Mouse (Mus musculus) heart, embryonic 13.5 days (tissue): ENCODE data around the gene Vmn2r23. TPM values are rescaled to one million over a fixed set of nuclear protein-coding genes. Genes with fewer than 3 reads are reported as not detected.
"Not testable (repeated sequence)": the region's sequence is repeated elsewhere in the genome, so short reads cannot be mapped to it uniquely, and the experiment has no call there.

Experiments used
- ATAC-seq: fragments of 200-750 bp; cut with Nextera tagmentation; 2 replicates; pipeline ENCODE4 v1.8.0; 2017; ENCODE audit warnings: moderate TSS enrichment; ENCODE audit not compliant: insufficient number of reproducible peaks, low FRiP score, low TSS enrichment; ENCODE audit errors: extremely low read depth
- H3K27ac ChIP-seq: fragments of 300-500 bp; sonication (generic); replicated peaks from 2 replicates; pipeline ENCODE4 v1.5.1; 2015; ENCODE audit warnings: moderate library complexity, mild to moderate bottlenecking, inconsistent platforms
- H3K27me3 ChIP-seq: fragments of 300-500 bp; sonication (generic); replicated peaks from 2 replicates; pipeline ENCODE4 v1.6.1; 2015; ENCODE audit warnings: mild to moderate bottlenecking, inconsistent platforms
- H3K36me3 ChIP-seq: fragments of 300-500 bp; sonication (generic); 2 replicates; pipeline ENCODE4 v1.6.1; 2015; ENCODE audit warnings: mild to moderate bottlenecking, inconsistent platforms
- H3K4me1 ChIP-seq: fragments of 300-500 bp; sonication (generic); 2 replicates; pipeline ENCODE4 v1.6.1; 2015; ENCODE audit warnings: inconsistent platforms
- H3K4me2 ChIP-seq: fragments of 300-500 bp; sonication (generic); 2 replicates; pipeline ENCODE4 v1.6.1; 2015; ENCODE audit warnings: inconsistent platforms, mild to moderate bottlenecking, moderate library complexity
- H3K4me3 ChIP-seq: fragments of 300-500 bp; sonication (generic); 2 replicates; pipeline ENCODE4 v1.5.1; 2015; ENCODE audit warnings: moderate library complexity, mild to moderate bottlenecking, inconsistent platforms
- H3K9ac ChIP-seq: fragments of 300-500 bp; sonication (generic); 2 replicates; pipeline ENCODE4 v1.6.1; 2015; ENCODE audit warnings: inconsistent platforms, mild to moderate bottlenecking, moderate library complexity
- H3K9me3 ChIP-seq: fragments of 300-500 bp; sonication (generic); 2 replicates; pipeline ENCODE4 v1.6.1; 2016; ENCODE audit warnings: inconsistent platforms
- WGBS: fragments of 180-500 bp; shearing (Covaris S2); methylation state at CpG from one replicate; pipeline ENCODE4 v1.1.7; 2015; ENCODE audit warnings: mixed read lengths; 5-methylcytosine and 5-hydroxymethylcytosine counted together
- polyA plus RNA-seq: library from polyadenylated mRNA; unstranded; fragments of >200 nt; fragmentation: Nextera tagmentation; extraction: Ambion mirVana; gene quantifications from 2 replicates; pipeline ENCODE4 v1.2.1, GENCODE M21; 2015

Vmn2r23 gene
- polyA plus RNA-seq: not detected in 2 replicates

GRCm38 (mm10) chr6:123702370-123702769 lies at the start of gene Vmn2r23:
Vmn2r23 (plus strand) TSS chr6:123702670.
- H3K36me3 ChIP-seq: no peaks in the 10 kb centered on the region
- H3K4me3 ChIP-seq: no peak within 1 kb of the TSS
- no peak for ATAC-seq
- H3K27me3 ChIP-seq: no peaks in the 10 kb centered on the region
- H3K9ac ChIP-seq: no peak within 1 kb of the TSS
- no peaks in the 10 kb centered on the region for H3K4me1 ChIP-seq
- H3K9me3 ChIP-seq: no peaks in the 10 kb centered on the region
- no peak within 1 kb of the TSS for H3K27ac ChIP-seq
- WGBS: 63% methylated on average over 1 of the region's 1 CpGs
- no peak within 1 kb of the TSS for H3K4me2 ChIP-seq

- Histone ChIP-seq H3K36me3 (no peaks in the 10 kb centered on the region), H3K4me2 (no peak overlapping the region), H3K4me1 (no peaks in the 10 kb centered on the region), H3K9me3 (no peaks in the 10 kb centered on the region), H3K27ac (no peak overlapping the region), H3K4me3 (no peak overlapping the region), H3K27me3 (no peaks in the 10 kb centered on the region), H3K9ac (no peak overlapping the region)
- WGBS: 42% methylated on average over 6 of the region's 6 CpGs
- no peak for ATAC-seq
Observed at GRCm38 (mm10) chr6:123657040-123657439, 45.4 kb upstream of the Vmn2r23 start.

GRCm38 (mm10) chr6:123696639-123697038 lies 5.8 kb upstream of the Vmn2r23 start:
- H3K4me3 ChIP-seq, H3K4me1 ChIP-seq, H3K9ac ChIP-seq, H3K27ac ChIP-seq, H3K9me3 ChIP-seq, H3K27me3 ChIP-seq, H3K36me3 ChIP-seq, ATAC-seq, H3K4me2 ChIP-seq: not testable (repeated sequence)
- WGBS: 50% methylated on average over 1 of the region's 1 CpGs

- H3K9me3 ChIP-seq: no peaks in the 10 kb centered on the region
- H3K27ac ChIP-seq: no peak overlapping the region
- no peaks in the 10 kb centered on the region for H3K27me3 ChIP-seq
- no peaks in the 10 kb centered on the region for H3K36me3 ChIP-seq
- no peak overlapping the region for H3K4me3 ChIP-seq
- no peaks in the 10 kb centered on the region for H3K4me1 ChIP-seq
- H3K9ac ChIP-seq: no peak overlapping the region
- ATAC-seq: no peak
- H3K4me2 ChIP-seq: no peak overlapping the region
Observed at GRCm38 (mm10) chr6:123697213-123697612, 5.3 kb upstream of the Vmn2r23 start.

- Histone ChIP-seq H3K4me2 (no peak overlapping the region), H3K9me3 (no peaks in the 10 kb centered on the region), H3K4me3 (no peak overlapping the region), H3K27ac (no peak overlapping the region), H3K4me1 (no peaks in the 10 kb centered on the region), H3K27me3 (no peaks in the 10 kb centered on the region), H3K9ac (no peak overlapping the region), H3K36me3 (no peaks in the 10 kb centered on the region)
- WGBS: 77% methylated on average over 3 of the region's 3 CpGs
- ATAC-seq: no peak
Observed at GRCm38 (mm10) chr6:123770031-123770430, 67.6 kb downstream of the Vmn2r23 start.

GRCm38 (mm10) chr6:123778579-123778978 lies 76.1 kb downstream of the Vmn2r23 start, which contains the start of gene Vmn2r24:
Vmn2r24 (plus strand) TSS chr6:123778879.
- no peak within 1 kb of the TSS for H3K27ac ChIP-seq
- no peaks in the 10 kb centered on the region for H3K9me3 ChIP-seq
- no peaks in the 10 kb centered on the region for H3K27me3 ChIP-seq
- H3K9ac ChIP-seq: no peak within 1 kb of the TSS
- no peaks in the 10 kb centered on the region for H3K36me3 ChIP-seq
- H3K4me2 ChIP-seq: no peak within 1 kb of the TSS
- H3K4me1 ChIP-seq: no peaks in the 10 kb centered on the region
- WGBS: 53% methylated on average over 1 of the region's 1 CpGs
- no peak within 1 kb of the TSS for H3K4me3 ChIP-seq
- ATAC-seq: no peak; the same call in 1 of the 2 replicates

- WGBS: 56% methylated on average over 2 of the region's 2 CpGs
- ATAC-seq: no peak
Observed at GRCm38 (mm10) chr6:123784857-123785256, 82.4 kb downstream of the Vmn2r23 start.

GRCm38 (mm10) chr6:123793746-123794145 lies 91.3 kb downstream of the Vmn2r23 start:
- Histone ChIP-seq H3K36me3 (no peaks in the 10 kb centered on the region), H3K4me2 (no peak overlapping the region), H3K4me3 (no peak overlapping the region), H3K27ac (no peak overlapping the region), H3K9me3 (no peaks in the 10 kb centered on the region), H3K27me3 (no peaks in the 10 kb centered on the region), H3K4me1 (no peaks in the 10 kb centered on the region), H3K9ac (no peak overlapping the region)
- ATAC-seq: no peak
- 31% methylated on average over 9 of the region's 9 CpGs for WGBS

More at GRCm38 (mm10) chr6:123784857-123785256, 82.4 kb downstream of the Vmn2r23 start:
- no peaks in the 10 kb centered on the region for H3K4me1 ChIP-seq
- H3K4me3 ChIP-seq: no peak overlapping the region
- H3K9me3 ChIP-seq: no peaks in the 10 kb centered on the region
- H3K27me3 ChIP-seq: no peaks in the 10 kb centered on the region
- no peaks in the 10 kb centered on the region for H3K36me3 ChIP-seq
- no peak overlapping the region for H3K9ac ChIP-seq
- no peak overlapping the region for H3K27ac ChIP-seq
- H3K4me2 ChIP-seq: no peak overlapping the region

Other genes with a start within 250 kb of the Vmn2r23 start
- not detected in 2 replicates for gene Vmn2r21, start 169.3 kb upstream of the Vmn2r23 start, polyA plus RNA-seq
- gene Vmn2r22, start 51.9 kb upstream of the Vmn2r23 start, polyA plus RNA-seq: not detected in 2 replicates
- not detected in 2 replicates for gene Vmn2r24, start 76.2 kb downstream of the Vmn2r23 start, polyA plus RNA-seq
- not detected in 2 replicates for gene Vmn2r25, start 150.8 kb downstream of the Vmn2r23 start, polyA plus RNA-seq